Mouse (Mus musculus): ENCODE results near the gene Cd44. TPM values are rescaled to one million over a fixed set of nuclear protein-coding genes. Genes with fewer than 3 reads are reported as not detected.

Gene Cd44
- polyA plus RNA-seq, 1 experiment from 2014 or later, result 57.3 TPM

GRCm38 (mm10) chr2:102905604-102906003 lies 4.1 kb upstream of the Cd44 start:
- H3K4me1 ChIP-seq (ENCODE audit: control insufficient read depth, insufficient read depth, low read length), result no peaks in the 10 kb centered on the region; the same call in 1 of the 2 replicates
- H3K27ac ChIP-seq (replicated peaks; ENCODE audit: low read depth, low read length), result no peak overlapping the region
- 71% methylated on average over 3 of the region's 3 CpGs for WGBS
- no peak overlapping the region for H3K9ac ChIP-seq (ENCODE audit: low read depth, low read length)
- DNase-seq (ENCODE audit: low spot score) (peak; percentile 64), ATAC-seq (ENCODE audit: low read depth) (no peak)
- no peaks in the 10 kb centered on the region for H3K36me3 ChIP-seq (ENCODE audit: control insufficient read depth, insufficient read depth, low read length)
- H3K27me3 ChIP-seq (replicated peaks; ENCODE audit: control insufficient read depth, insufficient read depth, low read length), result 0 out of 2 replicates have a peak, but pooled peaks cover 2% of the 10 kb centered on the region
- H3K4me3 ChIP-seq (ENCODE audit: low read depth, low read length), result no peak overlapping the region
- no peaks in the 10 kb centered on the region for H3K9me3 ChIP-seq (ENCODE audit: control insufficient read depth, low read length)
- no peak overlapping the region for H3K4me2 ChIP-seq (ENCODE audit: low read depth, low read length)

DNA sequence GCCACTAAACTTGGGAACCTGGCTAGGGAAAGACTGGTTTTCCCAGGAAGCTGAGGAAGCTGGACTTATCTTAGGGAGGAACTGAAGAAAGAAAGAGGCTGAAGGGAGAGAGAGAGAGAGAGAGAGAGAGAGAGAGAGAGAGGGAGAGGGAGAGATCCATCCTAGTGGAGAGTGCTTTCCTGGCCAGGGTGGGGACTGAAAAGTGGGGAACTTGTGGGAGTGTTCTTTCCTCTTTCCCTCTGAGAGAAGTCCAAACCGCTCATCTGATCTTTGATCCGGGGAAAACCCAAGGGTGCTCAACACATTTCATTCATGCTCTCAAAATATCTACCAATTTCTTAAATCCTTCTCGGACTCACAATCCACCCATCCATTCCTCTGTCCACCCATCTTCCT lies 361 bp upstream of the Cd44 start:
- 6% methylated on average over 2 of the region's 3 CpGs for WGBS
- Histone ChIP-seq H3K4me2 (ENCODE audit: low read depth, low read length) (peak overlapping the region; percentile 83), H3K27me3 (replicated peaks; ENCODE audit: control insufficient read depth, insufficient read depth, low read length) (0 out of 2 replicates have a peak, but pooled peaks cover 2% of the 10 kb centered on the region), H3K27ac (replicated peaks; ENCODE audit: low read depth, low read length) (peak overlapping the region; percentile 48; the same call in 1 of the 2 replicates), H3K9ac (ENCODE audit: low read depth, low read length) (peak overlapping the region; percentile 64), H3K36me3 (ENCODE audit: control insufficient read depth, insufficient read depth, low read length) (no peaks in the 10 kb centered on the region), H3K9me3 (ENCODE audit: control insufficient read depth, low read length) (no peaks in the 10 kb centered on the region), H3K4me1 (ENCODE audit: control insufficient read depth, insufficient read depth, low read length) (peaks cover 7% of the 10 kb centered on the region), H3K4me3 (ENCODE audit: low read depth, low read length) (peak overlapping the region; percentile 47)
- peak; percentile 20; the same call in 1 of the 2 replicates for ATAC-seq (ENCODE audit: low read depth)
- DNase-seq (ENCODE audit: low spot score), result no peak

- Histone ChIP-seq H3K4me1 (ENCODE audit: control insufficient read depth, insufficient read depth, low read length) (peaks cover 7% of the 10 kb centered on the region), H3K9me3 (ENCODE audit: control insufficient read depth, low read length) (no peaks in the 10 kb centered on the region), H3K36me3 (ENCODE audit: control insufficient read depth, insufficient read depth, low read length) (no peaks in the 10 kb centered on the region), H3K4me3 (ENCODE audit: low read depth, low read length) (peak overlapping the region; percentile 47), H3K27ac (replicated peaks; ENCODE audit: low read depth, low read length) (peak overlapping the region; percentile 41; the same call in 1 of the 2 replicates), H3K4me2 (ENCODE audit: low read depth, low read length) (peak overlapping the region; percentile 83), H3K9ac (ENCODE audit: low read depth, low read length) (peak overlapping the region; percentile 64), H3K27me3 (replicated peaks; ENCODE audit: control insufficient read depth, insufficient read depth, low read length) (0 out of 2 replicates have a peak, but pooled peaks cover 2% of the 10 kb centered on the region)
- 65% methylated on average over 7 of the region's 7 CpGs for WGBS
- ATAC-seq (ENCODE audit: low read depth) (no peak), DNase-seq (ENCODE audit: low spot score) (no peak)
Observed at GRCm38 (mm10) chr2:102900230-102900721, 1.2 kb downstream of the Cd44 start.

DNA sequence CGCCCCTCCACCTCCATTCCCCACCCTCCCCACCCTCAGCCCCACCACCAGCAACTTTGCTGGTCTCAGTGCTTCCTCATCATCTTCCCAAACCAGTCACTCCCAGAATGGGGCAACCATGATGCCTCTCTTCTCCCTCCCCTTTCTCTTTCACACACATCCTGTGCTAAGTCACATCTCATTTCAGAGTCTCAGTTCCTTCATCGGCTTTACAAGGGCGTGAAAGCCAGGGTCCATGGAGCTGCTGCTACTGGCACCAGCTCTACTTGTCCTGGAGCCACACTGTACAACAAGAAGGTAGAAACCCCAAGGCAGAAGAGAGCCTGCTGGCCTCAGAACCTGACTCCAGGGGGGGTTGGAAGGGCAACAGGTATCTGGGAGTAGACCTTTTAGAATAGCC lies 2.2 kb downstream of the Cd44 start:
- H3K4me2 ChIP-seq (ENCODE audit: low read depth, low read length), result peak overlapping the region; percentile 83
- H3K27ac ChIP-seq (replicated peaks; ENCODE audit: low read depth, low read length), result no peak overlapping the region
- 67% methylated on average over 3 of the region's 3 CpGs for WGBS
- H3K27me3 ChIP-seq (replicated peaks; ENCODE audit: control insufficient read depth, insufficient read depth, low read length), result 0 out of 2 replicates have a peak, but pooled peaks cover 2% of the 10 kb centered on the region
- H3K9ac ChIP-seq (ENCODE audit: low read depth, low read length), result 0 out of 2 replicates have a peak overlapping the region, but pooled peaks have one; percentile 64
- H3K4me3 ChIP-seq (ENCODE audit: low read depth, low read length), result peak overlapping the region; percentile 47
- H3K9me3 ChIP-seq (ENCODE audit: control insufficient read depth, low read length), result no peaks in the 10 kb centered on the region
- ATAC-seq (ENCODE audit: low read depth) (no peak), DNase-seq (ENCODE audit: low spot score) (no peak)
- peaks cover 7% of the 10 kb centered on the region; the same call in 1 of the 2 replicates for H3K4me1 ChIP-seq (ENCODE audit: control insufficient read depth, insufficient read depth, low read length)
- H3K36me3 ChIP-seq (ENCODE audit: control insufficient read depth, insufficient read depth, low read length), result no peaks in the 10 kb centered on the region

DNA sequence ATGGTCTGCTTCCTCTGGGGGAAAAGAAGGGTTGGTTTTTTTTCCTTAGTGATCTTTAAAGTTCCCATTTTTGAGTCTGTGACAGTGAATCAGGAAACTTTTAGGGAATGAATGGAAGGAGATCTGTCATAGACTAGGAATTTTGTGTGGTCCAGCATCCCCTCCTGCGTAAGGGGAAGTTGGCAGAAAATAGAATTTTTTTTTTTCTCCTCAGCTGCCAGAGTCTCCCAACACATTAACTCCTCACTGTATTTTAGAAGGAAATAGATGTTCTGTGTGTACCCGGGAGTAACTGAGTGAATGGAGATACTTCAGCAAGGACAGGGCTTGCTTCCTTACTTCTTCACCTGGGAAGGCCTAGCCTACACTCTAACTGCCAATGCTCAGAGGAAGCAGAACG lies 2.9 kb downstream of the Cd44 start:
- no peak overlapping the region for H3K27ac ChIP-seq (replicated peaks; ENCODE audit: low read depth, low read length)
- WGBS, result 73% methylated on average over 3 of the region's 3 CpGs
- no peak for ATAC-seq (ENCODE audit: low read depth)
- DNase-seq (ENCODE audit: low spot score), result no peak
- 0 out of 2 replicates have a peak, but pooled peaks cover 2% of the 10 kb centered on the region for H3K27me3 ChIP-seq (replicated peaks; ENCODE audit: control insufficient read depth, insufficient read depth, low read length)
- peak overlapping the region; percentile 83 for H3K4me2 ChIP-seq (ENCODE audit: low read depth, low read length)
- H3K4me1 ChIP-seq (ENCODE audit: control insufficient read depth, insufficient read depth, low read length), result peaks cover 7% of the 10 kb centered on the region; the same call in 1 of the 2 replicates
- H3K4me3 ChIP-seq (ENCODE audit: low read depth, low read length), result peak overlapping the region; percentile 47; the same call in 1 of the 2 replicates
- H3K36me3 ChIP-seq (ENCODE audit: control insufficient read depth, insufficient read depth, low read length), result no peaks in the 10 kb centered on the region
- H3K9ac ChIP-seq (ENCODE audit: low read depth, low read length), result 0 out of 2 replicates have a peak overlapping the region, but pooled peaks have one; percentile 34
- H3K9me3 ChIP-seq (ENCODE audit: control insufficient read depth, low read length), result no peaks in the 10 kb centered on the region

GRCm38 (mm10) chr2:102896154-102896553 lies 5.3 kb downstream of the Cd44 start:
- H3K36me3 ChIP-seq (ENCODE audit: control insufficient read depth, insufficient read depth, low read length), result no peaks in the 10 kb centered on the region
- 85% methylated on average over 8 of the region's 8 CpGs for WGBS
- H3K4me2 ChIP-seq (ENCODE audit: low read depth, low read length), result no peak overlapping the region

DNA sequence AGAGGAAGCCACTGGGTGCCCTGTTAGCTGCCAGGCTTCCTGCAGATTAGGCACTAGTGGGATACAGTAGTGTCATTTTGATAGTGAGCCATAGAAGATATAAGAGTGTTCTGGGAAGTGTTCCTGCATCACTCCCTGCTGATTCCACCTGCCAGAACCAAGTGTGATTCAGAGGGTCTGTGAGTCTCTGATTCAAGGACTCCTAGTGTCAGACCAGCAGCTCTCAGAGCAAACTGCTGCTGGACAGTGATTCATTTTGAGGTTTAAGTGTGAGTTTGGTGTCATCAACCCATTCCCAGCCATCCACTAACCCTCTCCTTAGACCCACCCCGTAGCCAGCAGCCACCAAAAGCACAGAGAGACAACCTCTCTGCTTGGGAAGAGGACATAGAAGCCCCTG lies 6.3 kb downstream of the Cd44 start:
- Histone ChIP-seq H3K4me3 (ENCODE audit: low read depth, low read length) (no peak overlapping the region), H3K27ac (replicated peaks; ENCODE audit: low read depth, low read length) (no peak overlapping the region), H3K9ac (ENCODE audit: low read depth, low read length) (no peak overlapping the region), H3K4me2 (ENCODE audit: low read depth, low read length) (no peak overlapping the region), H3K27me3 (replicated peaks; ENCODE audit: control insufficient read depth, insufficient read depth, low read length) (no peaks in the 10 kb centered on the region), H3K4me1 (ENCODE audit: control insufficient read depth, insufficient read depth, low read length) (peaks cover 7% of the 10 kb centered on the region; the same call in 1 of the 2 replicates), H3K9me3 (ENCODE audit: control insufficient read depth, low read length) (no peaks in the 10 kb centered on the region), H3K36me3 (ENCODE audit: control insufficient read depth, insufficient read depth, low read length) (no peaks in the 10 kb centered on the region)
- ATAC-seq (ENCODE audit: low read depth), result no peak
- DNase-seq (ENCODE audit: low spot score), result no peak
- 58% methylated on average over 1 of the region's 1 CpGs for WGBS

More at GRCm38 (mm10) chr2:102896154-102896553, 5.3 kb downstream of the Cd44 start:
- H3K4me1 ChIP-seq (ENCODE audit: control insufficient read depth, insufficient read depth, low read length), result peaks cover 7% of the 10 kb centered on the region; the same call in 1 of the 2 replicates
- H3K9ac ChIP-seq (ENCODE audit: low read depth, low read length), result no peak overlapping the region
- H3K27me3 ChIP-seq (replicated peaks; ENCODE audit: control insufficient read depth, insufficient read depth, low read length), result no peaks in the 10 kb centered on the region
- DNase-seq (ENCODE audit: low spot score) (no peak), ATAC-seq (ENCODE audit: low read depth) (no peak)
- H3K27ac ChIP-seq (replicated peaks; ENCODE audit: low read depth, low read length), result no peak overlapping the region
- H3K9me3 ChIP-seq (ENCODE audit: control insufficient read depth, low read length), result no peaks in the 10 kb centered on the region
- H3K4me3 ChIP-seq (ENCODE audit: low read depth, low read length), result no peak overlapping the region

- Histone ChIP-seq H3K27me3 (replicated peaks; ENCODE audit: control insufficient read depth, insufficient read depth, low read length) (no peaks in the 10 kb centered on the region), H3K4me3 (ENCODE audit: low read depth, low read length) (no peak overlapping the region), H3K4me2 (ENCODE audit: low read depth, low read length) (no peak overlapping the region), H3K27ac (replicated peaks; ENCODE audit: low read depth, low read length) (no peak overlapping the region), H3K9ac (ENCODE audit: low read depth, low read length) (no peak overlapping the region), H3K9me3 (ENCODE audit: control insufficient read depth, low read length) (no peaks in the 10 kb centered on the region), H3K4me1 (ENCODE audit: control insufficient read depth, insufficient read depth, low read length) (peaks cover 6% of the 10 kb centered on the region; the same call in 1 of the 2 replicates), H3K36me3 (ENCODE audit: control insufficient read depth, insufficient read depth, low read length) (no peaks in the 10 kb centered on the region)
- no peak for ATAC-seq (ENCODE audit: low read depth)
- WGBS, result 72% methylated on average over 4 of the region's 4 CpGs
- no peak for DNase-seq (ENCODE audit: low spot score)
Observed at GRCm38 (mm10) chr2:102894785-102895184, 6.7 kb downstream of the Cd44 start.
